Mouse (Mus musculus) thymus, adult 2 months (tissue): Measurements from ENCODE around the gene 2010111I01Rik. TPM values are rescaled to one million over a fixed set of nuclear protein-coding genes. Genes with fewer than 3 reads are reported as not detected.

ENCODE experiments used
- DNase-seq: peaks from one replicate; pipeline ENCODE4 v3.0.0; 2021
- H3K27ac ChIP-seq: fragments of 200-500 bp; 2 replicates; pipeline ENCODE4 v1.5.1; 2012; ENCODE audit warnings: low read length, control low read depth; ENCODE audit not compliant: control insufficient read depth, insufficient read depth
- H3K27me3 ChIP-seq: fragments of 200-500 bp; 2 replicates; pipeline ENCODE4 v1.6.1; 2012; ENCODE audit warnings: mild to moderate bottlenecking, low read length, moderate library complexity, mixed read lengths; ENCODE audit not compliant: control insufficient read depth, insufficient read depth
- H3K36me3 ChIP-seq: fragments of 200-500 bp; 2 replicates; pipeline ENCODE4 v1.6.1; 2012; ENCODE audit warnings: mild to moderate bottlenecking, low read length, moderate library complexity; ENCODE audit not compliant: control insufficient read depth, insufficient read depth
- H3K4me1 ChIP-seq: fragments of 200-500 bp; replicated peaks from 2 replicates; pipeline ENCODE4 v1.6.1; 2012; ENCODE audit warnings: low read length; ENCODE audit not compliant: control insufficient read depth, insufficient read depth
- H3K4me3 ChIP-seq: fragments of 200-500 bp; 2 replicates; pipeline ENCODE4 v1.5.1; 2012; ENCODE audit warnings: mild to moderate bottlenecking, low read length, control low read depth, moderate library complexity; ENCODE audit not compliant: control insufficient read depth, insufficient read depth
- CTCF ChIP-seq: fragments of 200-500 bp; IDR thresholded peaks from 2 replicates; pipeline ENCODE4 v1.5.1; 2012; ENCODE audit warnings: mild to moderate bottlenecking, control low read depth, low read length, moderate library complexity, borderline replicate concordance; ENCODE audit not compliant: control insufficient read depth, poor library complexity, insufficient read depth; ENCODE audit errors: extremely low read depth
- POLR2A ChIP-seq: fragments of 200-500 bp; IDR thresholded peaks from 2 replicates; pipeline ENCODE4 v1.6.1; 2012; ENCODE audit warnings: mild to moderate bottlenecking, low read length, control low read depth, moderate library complexity; ENCODE audit not compliant: control insufficient read depth, poor library complexity, insufficient read depth; ENCODE audit errors: extremely low read depth
- WGBS: fragments of 180-500 bp; shearing (Covaris S2); methylation state at CpG from one replicate; pipeline ENCODE4 v1.1.7; 2018; 5-methylcytosine and 5-hydroxymethylcytosine counted together
- polyA plus RNA-seq: library from polyadenylated mRNA; depleted of rRNA; stranded (reverse); fragments of >200 nt; gene quantifications from 2 replicates; pipeline ENCODE4 v1.2.3, GENCODE M21; 2012

2010111I01Rik gene
- polyA plus RNA-seq, 1 experiment, result 61.4 TPM

GRCm38 (mm10) chr13:63014353-63014752, 49.7 kb downstream of the 2010111I01Rik start:
- Histone ChIP-seq H3K4me3 (no peak overlapping the region), H3K27ac (no peak overlapping the region), H3K27me3 (no peaks in the 10 kb centered on the region), H3K4me1 (no peaks in the 10 kb centered on the region), H3K36me3 (no peaks in the 10 kb centered on the region)
- 95% methylated on average over 1 of the region's 1 CpGs for WGBS
- DNase-seq, result no peak
- TF ChIP-seq POLR2A, result no peak
- no peak for TF ChIP-seq CTCF

GRCm38 (mm10) chr13:63015362-63015761, 50.7 kb downstream of the 2010111I01Rik start:
- no peak overlapping the region for H3K4me3 ChIP-seq
- H3K27me3 ChIP-seq, result no peaks in the 10 kb centered on the region
- DNase-seq, result no peak
- H3K27ac ChIP-seq, result no peak overlapping the region
- no peaks in the 10 kb centered on the region for H3K4me1 ChIP-seq
- no peak for TF ChIP-seq POLR2A
- TF ChIP-seq CTCF, result no peak
- 91% methylated on average over 4 of the region's 4 CpGs for WGBS
- no peaks in the 10 kb centered on the region for H3K36me3 ChIP-seq

DNA sequence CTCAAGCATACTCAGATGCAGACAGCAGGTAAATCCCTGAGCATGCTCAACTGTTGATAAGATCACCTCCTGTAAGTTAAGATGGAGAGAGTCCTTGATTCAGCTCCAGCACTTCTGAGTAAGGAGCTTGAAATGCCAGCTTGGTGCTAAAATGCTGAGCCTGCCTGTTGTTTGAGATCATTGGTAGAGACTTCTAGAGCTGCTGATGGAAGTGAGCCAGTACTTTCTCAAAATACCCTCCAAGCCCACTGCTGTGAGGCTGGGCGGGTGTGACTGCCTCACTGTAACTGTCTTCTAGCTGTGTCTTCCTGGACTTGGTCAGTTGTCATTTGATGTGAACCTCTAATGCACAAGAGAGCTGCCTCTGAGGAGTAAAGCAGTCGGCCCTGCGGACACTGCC, 51.4 kb downstream of the 2010111I01Rik start:
- Histone ChIP-seq H3K4me1 (no peaks in the 10 kb centered on the region), H3K27ac (no peak overlapping the region), H3K36me3 (no peaks in the 10 kb centered on the region), H3K27me3 (no peaks in the 10 kb centered on the region), H3K4me3 (no peak overlapping the region)
- WGBS, result 92% methylated on average over 3 of the region's 3 CpGs
- DNase-seq, result no peak
- TF ChIP-seq POLR2A (no peak), CTCF (no peak)

- no peaks in the 10 kb centered on the region for H3K4me1 ChIP-seq
- DNase-seq, result no peak
- no peaks in the 10 kb centered on the region for H3K27me3 ChIP-seq
- TF ChIP-seq POLR2A (no peak), CTCF (no peak)
- no peak overlapping the region for H3K4me3 ChIP-seq
- 92% methylated on average over 7 of the region's 7 CpGs for WGBS
- H3K27ac ChIP-seq, result no peak overlapping the region
- H3K36me3 ChIP-seq, result no peaks in the 10 kb centered on the region
Measured at GRCm38 (mm10) chr13:63023243-63024217, 58.8 kb downstream of the 2010111I01Rik start.

DNA sequence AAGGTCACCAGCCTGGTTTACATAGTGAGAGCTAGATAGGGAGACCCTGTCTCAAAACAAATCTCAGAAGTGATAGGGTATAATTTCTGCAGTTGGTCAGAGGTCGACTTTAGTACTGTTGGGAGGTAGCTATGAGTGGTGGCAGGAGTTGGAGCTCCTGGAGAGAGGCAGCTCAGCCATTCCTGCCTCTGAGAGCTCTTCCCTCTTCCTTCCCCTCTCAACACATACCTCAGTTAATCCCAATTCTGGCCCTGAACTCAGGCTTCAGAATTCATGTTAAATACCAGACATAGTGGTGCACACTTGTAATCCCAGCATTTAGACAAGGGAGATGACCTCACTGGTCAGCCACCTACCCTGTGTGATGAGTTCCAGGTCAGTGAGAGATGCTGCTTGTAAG, 65.3 kb downstream of the 2010111I01Rik start:
- no peaks in the 10 kb centered on the region for H3K27me3 ChIP-seq
- no peaks in the 10 kb centered on the region for H3K36me3 ChIP-seq
- no peak for DNase-seq
- TF ChIP-seq POLR2A (no peak), CTCF (no peak)
- H3K4me3 ChIP-seq, result no peak overlapping the region
- H3K27ac ChIP-seq, result no peak overlapping the region
- 0 out of 2 replicates have a peak, but pooled peaks cover 2% of the 10 kb centered on the region for H3K4me1 ChIP-seq
- WGBS, result 75% methylated on average over 1 of the region's 1 CpGs

DNA sequence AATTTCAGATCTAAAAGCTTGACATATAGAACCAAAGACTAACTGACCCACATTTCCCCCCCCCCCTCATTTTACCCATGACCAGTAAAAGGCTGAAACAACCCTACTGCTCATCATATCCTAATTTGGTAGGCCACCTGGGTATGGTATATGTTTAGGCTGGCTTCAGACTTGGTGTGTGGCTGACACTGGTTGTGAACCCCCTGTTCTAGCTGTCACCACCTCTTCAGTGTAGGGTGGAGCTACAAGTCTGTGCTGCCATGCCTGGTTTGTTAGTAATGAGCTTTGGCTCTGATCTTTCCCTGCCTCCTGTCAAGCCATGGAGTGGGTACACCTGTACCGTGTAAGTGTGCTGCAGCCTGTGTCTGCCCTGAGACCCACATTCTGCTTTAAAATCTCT, 66.6 kb downstream of the 2010111I01Rik start:
- Histone ChIP-seq H3K27ac (no peak overlapping the region), H3K36me3 (no peaks in the 10 kb centered on the region), H3K27me3 (no peaks in the 10 kb centered on the region), H3K4me3 (no peak overlapping the region), H3K4me1 (peaks cover 2% of the 10 kb centered on the region; the same call in 1 of the 2 replicates)
- TF ChIP-seq POLR2A, result no peak
- no peak for TF ChIP-seq CTCF
- 91% methylated on average over 1 of the region's 1 CpGs for WGBS
- DNase-seq, result no peak
